Mouse (Mus musculus): ENCODE data around the gene Crip1. TPM values are rescaled to one million over a fixed set of nuclear protein-coding genes. Genes with fewer than 3 reads are reported as not detected.

The Crip1 gene
- total RNA-seq, 2 experiments from 2014 or later = 190 to 198 TPM

- intact Hi-C loops (cut with DNase I) = no loop called here
- DNase-seq = peak; percentile 64 to 74
These were observed 1.9 kb upstream of the Crip1 start for GRCm38 (mm10) chr12:113144001-113144756.

DNA sequence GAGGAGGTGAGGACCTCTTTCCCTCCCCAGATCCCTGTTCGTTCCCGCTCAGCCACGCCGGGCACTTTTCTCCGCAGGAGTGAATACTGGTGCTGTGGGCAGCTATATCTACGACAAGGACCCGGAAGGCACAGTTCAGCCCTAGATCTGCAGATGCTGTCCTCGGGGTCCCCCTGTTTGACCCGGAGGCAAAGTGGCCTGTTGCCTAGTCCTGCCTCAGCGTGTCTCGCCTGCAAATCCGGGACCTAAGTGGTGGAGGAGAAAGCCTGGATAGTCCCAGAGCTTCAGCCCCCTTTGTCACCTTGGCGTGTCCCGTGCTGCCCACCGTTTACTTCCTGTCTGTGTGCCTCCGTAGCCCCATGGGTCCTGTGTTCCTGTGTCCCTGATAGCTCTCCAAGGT lies 1.2 kb upstream of the Crip1 start:
- intact Hi-C loops (cut with DNase I) = no loop called here
- no peak for DNase-seq

DNA sequence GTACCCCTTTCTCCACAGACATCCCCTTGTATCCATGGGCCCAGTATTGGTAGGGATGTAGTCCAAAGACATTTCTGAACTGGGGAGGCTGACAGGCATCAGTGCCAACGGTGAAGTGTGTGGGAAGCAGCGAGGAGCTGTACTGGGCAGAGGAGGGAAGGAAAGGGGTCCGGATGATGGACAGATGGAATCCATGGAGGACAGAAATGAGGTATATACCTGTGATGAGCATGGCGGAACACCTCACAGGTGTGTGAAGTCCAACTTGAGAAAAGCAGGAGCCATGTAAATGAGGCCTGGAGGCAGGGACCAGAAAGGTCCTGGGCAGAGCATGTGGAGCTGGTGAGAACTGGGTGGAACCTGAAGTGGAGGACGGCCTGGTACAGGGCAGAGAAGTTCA lies 525 bp upstream of the Crip1 start:
- DNase-seq = no peak
- intact Hi-C loops (cut with DNase I) = no loop called here

GRCm38 (mm10) chr12:113147481-113147880 lies 1.4 kb downstream of the Crip1 start:
- DNase-seq = peak; percentile 50 to 62
- intact Hi-C loops (cut with DNase I) = no loop called here

DNA sequence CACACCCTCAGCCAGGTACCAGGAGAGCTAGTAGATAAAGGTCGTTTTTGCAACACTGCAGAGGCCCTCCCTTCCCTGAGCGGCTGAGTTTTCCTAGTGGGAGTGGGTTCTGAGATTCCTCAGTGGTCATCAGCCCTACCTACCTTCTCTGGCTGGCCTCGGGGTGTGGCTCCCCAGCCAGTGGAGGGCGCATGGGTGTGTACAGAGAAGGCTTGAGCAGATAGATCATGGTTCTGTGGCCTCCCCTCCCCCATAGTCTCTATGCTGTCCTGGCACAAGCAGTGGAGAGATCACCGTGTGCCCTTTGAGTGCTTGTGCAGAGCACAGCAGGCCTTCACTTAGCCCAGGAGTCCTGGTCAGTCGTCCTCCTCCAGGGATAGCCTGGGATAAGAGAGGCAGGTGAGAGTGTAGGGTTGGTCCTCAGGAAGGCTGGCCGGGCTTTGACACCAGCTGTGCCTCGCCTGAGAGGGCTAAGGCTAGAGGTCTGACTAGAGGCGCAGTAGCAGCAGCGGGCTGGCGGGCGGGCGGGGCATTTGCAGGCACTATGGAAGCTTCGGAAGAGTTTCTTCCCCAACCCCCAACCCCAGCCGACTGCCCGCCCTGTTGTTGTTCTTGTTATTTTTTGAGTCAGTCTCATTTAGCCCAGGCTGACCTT lies 2.4 kb downstream of the Crip1 start:
- intact Hi-C loops (cut with DNase I) = no loop called here
- peak; percentile 59 to 62 for DNase-seq

DNA sequence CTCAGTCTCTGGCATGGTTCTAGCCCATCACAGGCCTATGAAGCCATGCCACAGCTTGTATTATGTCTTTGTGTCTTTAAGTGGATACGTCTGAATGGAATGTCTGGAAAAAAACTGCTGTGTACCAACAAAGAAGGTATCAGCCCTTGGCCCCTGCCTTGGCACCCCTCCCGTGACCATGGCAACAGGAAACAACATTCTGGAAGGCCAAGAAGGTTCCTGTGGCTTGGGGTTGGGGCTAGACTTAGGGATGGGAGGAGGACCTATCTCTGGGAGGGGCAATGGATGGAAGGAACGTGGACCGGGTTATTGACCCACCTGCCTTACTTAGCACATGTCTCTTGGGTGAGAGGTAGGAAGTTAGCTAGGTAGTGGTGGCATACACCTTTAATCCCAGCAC lies 3.2 kb downstream of the Crip1 start:
- DNase-seq = no peak
- intact Hi-C loops (cut with DNase I) = no loop called here

- intact Hi-C loops (cut with DNase I) = loop anchor here (5.0 kb wide), 2 partner anchors 198 to 273 kb away; no protein-coding TSS in a partner anchor
- no peak for DNase-seq
These were observed 3.8 kb downstream of the Crip1 start for GRCm38 (mm10) chr12:113149896-113150295.

GRCm38 (mm10) chr12:113150591-113150990 lies 4.5 kb downstream of the Crip1 start:
- intact Hi-C loops (cut with DNase I) = loop anchor here (5.0 kb wide), 2 partner anchors 198 to 273 kb away; no protein-coding TSS in a partner anchor

DNA sequence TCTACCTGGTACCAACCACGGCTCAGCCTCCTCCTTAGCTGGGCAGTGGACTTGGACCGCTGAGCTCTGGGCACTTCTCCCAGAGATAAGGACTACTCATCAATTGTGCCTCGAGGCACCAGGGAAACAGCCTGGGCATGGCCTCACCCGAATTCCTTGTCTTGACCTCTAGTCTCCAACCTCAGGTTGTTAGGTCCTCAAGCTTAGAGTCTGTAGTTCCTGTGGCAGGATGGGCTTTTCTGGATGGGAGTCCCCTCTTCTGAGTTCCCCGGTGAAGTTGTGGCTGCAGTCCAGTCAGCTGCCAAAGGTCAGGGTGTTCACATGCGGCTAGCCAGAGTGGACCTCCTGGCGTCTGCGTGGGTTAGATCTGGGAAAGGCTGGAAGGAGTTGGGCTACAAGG lies 4.9 kb downstream of the Crip1 start:
- DNase-seq = no peak

More at GRCm38 (mm10) chr12:113150591-113150990, 4.5 kb downstream of the Crip1 start:
- no peak for DNase-seq

DNA sequence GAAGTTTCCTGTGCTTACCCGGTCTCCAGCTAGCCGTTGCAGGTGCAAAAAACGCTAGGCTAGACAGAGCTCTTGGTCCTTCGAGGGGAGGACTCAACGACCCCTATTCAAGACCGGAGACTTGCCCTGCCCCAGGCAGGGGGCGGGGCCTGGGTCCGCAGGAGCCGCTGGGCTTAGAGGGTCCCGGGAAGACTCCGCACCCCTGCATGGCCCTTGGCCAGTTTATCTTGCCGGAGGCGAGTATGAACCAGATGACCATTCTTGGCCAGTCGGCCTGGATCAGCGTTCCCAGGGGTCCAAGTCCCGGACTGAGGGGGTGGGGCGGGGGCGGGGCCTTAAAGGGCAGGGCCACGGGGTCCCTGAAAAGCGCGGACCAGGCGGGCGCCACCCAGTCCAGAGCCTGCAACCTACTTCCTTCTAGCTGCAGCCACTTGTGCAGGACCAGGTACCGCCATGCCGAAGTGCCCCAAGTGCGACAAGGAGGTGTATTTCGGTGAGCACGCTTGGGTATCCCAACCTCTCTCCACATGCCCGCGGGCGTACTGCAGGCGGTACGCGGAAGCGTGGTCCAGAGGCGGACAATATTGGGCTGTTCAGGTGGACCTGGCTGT lies 5.7 kb downstream of the Crip1 start:
- intact Hi-C loops (cut with DNase I) = loop anchor here (5.0 kb wide), 2 partner anchors 199 to 274 kb away; no protein-coding TSS in a partner anchor
- peak; percentile 77 to 82 for DNase-seq

More for the DNA sequence above, 4.9 kb downstream of the Crip1 start:
- intact Hi-C loops (cut with DNase I) = loop anchor here (5.0 kb wide), 2 partner anchors 199 to 274 kb away; no protein-coding TSS in a partner anchor

DNA sequence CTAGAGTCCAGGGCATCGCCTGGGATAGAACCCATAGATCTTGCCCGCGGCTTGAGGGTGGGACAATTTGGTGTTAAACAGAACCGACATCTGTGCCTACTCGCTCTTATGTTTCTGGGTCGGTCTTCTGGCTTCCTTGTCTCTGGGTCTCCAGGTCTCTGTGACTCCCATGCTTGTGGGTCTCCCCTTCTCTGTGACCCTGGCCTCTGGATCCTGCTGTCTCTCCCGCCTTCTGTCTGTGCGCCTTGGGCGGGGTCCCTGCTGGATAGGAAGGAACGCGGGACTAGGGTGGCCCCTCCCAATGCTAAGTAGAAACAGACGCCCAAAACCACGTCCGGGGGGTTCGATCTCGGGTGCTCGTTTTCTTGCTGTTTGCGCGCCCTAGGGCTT lies 6.2 kb downstream of the Crip1 start:
- peak; percentile 56 to 67 for DNase-seq
- intact Hi-C loops (cut with DNase I) = loop anchor here (5.0 kb wide), 2 partner anchors 200 to 275 kb away; no protein-coding TSS in a partner anchor

GRCm38 (mm10) chr12:113152991-113153525 lies 6.9 kb downstream of the Crip1 start:
- DNase-seq = no peak
- intact Hi-C loops (cut with DNase I) = loop anchor here (5.0 kb wide), 2 partner anchors 201 to 276 kb away; no protein-coding TSS in a partner anchor

DNA sequence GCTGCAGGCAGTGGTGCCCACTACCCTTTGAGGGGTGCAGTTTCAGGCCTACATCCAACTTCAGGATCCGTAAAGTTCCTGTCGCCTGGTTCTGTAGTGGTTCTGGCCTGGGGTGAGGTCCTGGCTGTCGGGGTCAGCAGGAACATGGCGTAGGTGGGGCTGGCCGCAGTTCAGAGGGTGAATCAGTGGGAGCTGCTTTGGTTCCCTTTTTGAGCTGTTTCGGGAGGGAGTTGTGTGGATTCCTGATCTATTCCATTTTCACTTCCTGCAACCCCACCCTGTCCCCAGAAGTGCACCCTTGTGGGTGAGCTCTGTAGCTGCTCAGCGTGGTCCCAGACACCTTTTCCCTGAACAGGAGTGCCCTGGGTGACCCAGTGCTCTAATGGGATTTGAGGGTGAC lies 7.9 kb downstream of the Crip1 start:
- intact Hi-C loops (cut with DNase I) = loop anchor here (5.0 kb wide), 2 partner anchors 202 to 277 kb away; no protein-coding TSS in a partner anchor
- DNase-seq = no peak

- intact Hi-C loops (cut with DNase I) = loop anchor here (1.0 to 5.0 kb wide), 3 partner anchors 35 to 277 kb away; no protein-coding TSS in a partner anchor
These were observed 8.6 kb downstream of the Crip1 start for GRCm38 (mm10) chr12:113154747-113155075.

GRCm38 (mm10) chr12:113155076-113155771 lies 9.1 kb downstream of the Crip1 start:
- intact Hi-C loops (cut with DNase I) = loop anchor here (1.0 kb wide), 1 partner anchor 36 kb away; no protein-coding TSS in a partner anchor

More at GRCm38 (mm10) chr12:113154747-113155075, 8.6 kb downstream of the Crip1 start:
- DNase-seq = no peak

GRCm38 (mm10) chr12:113155887-113156539 lies 9.9 kb downstream of the Crip1 start, which contains the start of gene Tedc1:
Tedc1 (plus strand) TSS chr12:113156421.
- DNase-seq = peak; percentile 99 to 100
- intact Hi-C loops (cut with DNase I) = loop anchor here (1.0 to 2.0 kb wide), 2 partner anchors 37 to 147 kb away; no protein-coding TSS in a partner anchor

More at GRCm38 (mm10) chr12:113155076-113155771, 9.1 kb downstream of the Crip1 start:
- DNase-seq = peak; percentile 61 to 75

- intact Hi-C loops (cut with DNase I) = loop anchor here (2.0 kb wide), 1 partner anchor 148 kb away; no protein-coding TSS in a partner anchor
- no peak for DNase-seq
These were observed 10.4 kb downstream of the Crip1 start for GRCm38 (mm10) chr12:113156540-113156929.

- DNase-seq = no peak
- intact Hi-C loops (cut with DNase I) = loop anchor here (2.0 kb wide), 1 partner anchor 148 kb away; no protein-coding TSS in a partner anchor
These were observed 10.9 kb downstream of the Crip1 start for GRCm38 (mm10) chr12:113157002-113157401.

GRCm38 (mm10) chr12:113157521-113157920 lies 11.4 kb downstream of the Crip1 start:
- intact Hi-C loops (cut with DNase I) = loop anchor here (2.0 kb wide), 1 partner anchor 149 kb away; no protein-coding TSS in a partner anchor
- no peak for DNase-seq

All from heart, postnatal 36 days (tissue).